Mouse (Mus musculus) kidney, postnatal 0 days (tissue): ENCODE results near the gene Olfr481. TPM values are rescaled to one million over a fixed set of nuclear protein-coding genes. Genes with fewer than 3 reads are reported as not detected.

ENCODE experiments used
- ATAC-seq: fragments of 200-750 bp; cut with Nextera tagmentation; replicated peaks from 2 replicates; pipeline ENCODE4 v1.8.0; 2017; ENCODE audit warnings: low read depth, moderate number of reproducible peaks, moderate TSS enrichment, moderate library complexity; ENCODE audit not compliant: low FRiP score
- DNase-seq: peaks from one replicate; pipeline ENCODE4 v3.0.0-alpha.2; 2016; ENCODE audit warnings: low spot score
- H3K27ac ChIP-seq: fragments of 300-500 bp; sonication (generic); 2 replicates; pipeline ENCODE4 v1.5.1; 2014; ENCODE audit warnings: mild to moderate bottlenecking
- H3K27me3 ChIP-seq: fragments of 300-500 bp; sonication (generic); 2 replicates; pipeline ENCODE4 v1.6.1; 2014; ENCODE audit warnings: low read length, mixed read lengths; ENCODE audit not compliant: insufficient read depth
- H3K36me3 ChIP-seq: fragments of 300-500 bp; sonication (generic); 2 replicates; pipeline ENCODE4 v1.6.1; 2014; ENCODE audit warnings: low read length, mixed read lengths; ENCODE audit not compliant: insufficient read depth
- H3K4me1 ChIP-seq: fragments of 300-500 bp; sonication (generic); replicated peaks from 2 replicates; pipeline ENCODE4 v1.6.1; 2014; ENCODE audit warnings: antibody characterized with exemption, low read length, mixed read lengths; ENCODE audit not compliant: insufficient read depth
- H3K4me2 ChIP-seq: fragments of 300-500 bp; sonication (generic); 2 replicates; pipeline ENCODE4 v1.6.1; 2014; ENCODE audit warnings: mild to moderate bottlenecking, low read length, moderate library complexity, mixed read lengths
- H3K4me3 ChIP-seq: fragments of 300-500 bp; sonication (generic); replicated peaks from 2 replicates; pipeline ENCODE4 v1.5.1; 2014; ENCODE audit warnings: low read depth, low read length
- H3K9ac ChIP-seq: fragments of 300-500 bp; sonication (generic); 2 replicates; pipeline ENCODE4 v1.6.1; 2014; ENCODE audit warnings: low read depth, low read length
- H3K9me3 ChIP-seq: fragments of 300-500 bp; sonication (generic); replicated peaks from 2 replicates; pipeline ENCODE4 v1.6.1; 2016; ENCODE audit warnings: low read length, inconsistent platforms, mixed read lengths
- CTCF ChIP-seq: IDR thresholded peaks from 2 replicates; pipeline ENCODE4 v1.5.1; 2016; ENCODE audit warnings: antibody characterized with exemption, low read depth, mild to moderate bottlenecking, moderate library complexity
- WGBS: fragments of 180-500 bp; shearing (Covaris S2); extraction: QIAGEN DNeasy Blood & Tissue Kit; methylation state at CpG from one replicate; pipeline ENCODE4 v1.1.7; 2014; 5-methylcytosine and 5-hydroxymethylcytosine counted together
- polyA plus RNA-seq: library from polyadenylated mRNA; unstranded; fragments of >200 nt; fragmentation: Nextera tagmentation; extraction: Ambion mirVana; gene quantifications from 2 replicates; pipeline ENCODE4 v1.2.1, GENCODE M21; 2015

The Olfr481 gene
- polyA plus RNA-seq, 1 experiment from 2014 or later: not detected

DNA sequence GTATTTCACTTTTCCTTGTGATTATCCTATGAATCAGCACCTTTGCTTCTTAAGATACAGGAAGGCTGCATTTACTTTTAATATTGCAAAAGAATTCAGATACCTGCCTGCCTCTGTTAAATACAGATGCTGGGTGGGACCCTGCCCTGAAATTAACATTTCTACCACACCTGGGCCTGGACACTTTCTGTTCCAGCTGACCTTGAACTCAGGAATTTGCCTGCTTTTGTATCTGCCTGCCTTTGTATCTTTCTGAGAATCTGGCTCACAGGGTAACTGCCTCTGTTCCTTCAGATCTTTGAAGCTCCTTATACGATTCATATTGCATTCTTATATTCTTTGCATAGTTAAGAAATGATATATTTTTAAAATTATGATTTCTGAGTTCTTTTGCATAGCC lies 41.8 kb downstream of the Olfr481 start:
- Histone ChIP-seq H3K9ac (no peak overlapping the region), H3K36me3 (no peaks in the 10 kb centered on the region), H3K27ac (no peak overlapping the region), H3K4me2 (no peak overlapping the region), H3K4me1 (no peaks in the 10 kb centered on the region), H3K9me3 (no peaks in the 10 kb centered on the region), H3K4me3 (no peak overlapping the region), H3K27me3 (no peaks in the 10 kb centered on the region)
- ATAC-seq (no peak), DNase-seq (no peak)
- no peak for TF ChIP-seq CTCF
- 66% methylated on average over 1 of the region's 1 CpGs for WGBS

GRCm38 (mm10) chr7:108127349-108127748 lies 47.7 kb downstream of the Olfr481 start, which contains the start of gene Olfr484:
TSS of gene Olfr484 (minus strand) at chr7:108127449.
- Histone ChIP-seq H3K4me1 (no peaks in the 10 kb centered on the region), H3K9ac (no peak within 1 kb of the TSS), H3K36me3 (no peaks in the 10 kb centered on the region), H3K4me3 (no peak within 1 kb of the TSS), H3K27ac (no peak within 1 kb of the TSS), H3K9me3 (no peaks in the 10 kb centered on the region), H3K27me3 (no peaks in the 10 kb centered on the region), H3K4me2 (no peak within 1 kb of the TSS)
- ATAC-seq (no peak), DNase-seq (no peak)
- TF ChIP-seq CTCF: no peak

Other genes starting within 250 kb of the Olfr481 start
- not detected in 2 replicates for gene Olfr470, start 232.4 kb upstream of the Olfr481 start, polyA plus RNA-seq
- gene Olfr472, start 182.0 kb upstream of the Olfr481 start, polyA plus RNA-seq: not detected in 2 replicates
- gene Olfr473, start 149.4 kb upstream of the Olfr481 start, polyA plus RNA-seq: not detected in 2 replicates
- not detected in 2 replicates for gene Olfr474, start 125.2 kb upstream of the Olfr481 start, polyA plus RNA-seq
- gene Olfr476, start 115.1 kb upstream of the Olfr481 start, polyA plus RNA-seq: not detected in 2 replicates
- not detected in 2 replicates for gene Olfr477, start 93.2 kb upstream of the Olfr481 start, polyA plus RNA-seq
- gene Olfr478, start 45.9 kb upstream of the Olfr481 start, polyA plus RNA-seq: not detected in 2 replicates
- gene Olfr479, start 29.2 kb upstream of the Olfr481 start, polyA plus RNA-seq: not detected in 2 replicates
- gene Olfr480, start 12.5 kb upstream of the Olfr481 start, polyA plus RNA-seq: not detected in 2 replicates
- 0.12 and 0.13 TPM in 2 replicates for gene Olfr482, start 17.7 kb downstream of the Olfr481 start, polyA plus RNA-seq
- not detected in 2 replicates for gene Olfr483, start 21.0 kb downstream of the Olfr481 start, polyA plus RNA-seq
- gene Olfr484, start 47.6 kb downstream of the Olfr481 start, polyA plus RNA-seq: not detected in 2 replicates
- gene Olfr485, start 80.0 kb downstream of the Olfr481 start, polyA plus RNA-seq: not detected in 2 replicates
- not detected in 2 replicates for gene Olfr486, start 92.9 kb downstream of the Olfr481 start, polyA plus RNA-seq
- gene Olfr487, start 134.8 kb downstream of the Olfr481 start, polyA plus RNA-seq: not detected in 2 replicates
- not detected in 2 replicates for gene Olfr488, start 178.5 kb downstream of the Olfr481 start, polyA plus RNA-seq
- not detected in 2 replicates for gene Olfr490, start 209.1 kb downstream of the Olfr481 start, polyA plus RNA-seq
- gene Olfr491, start 233.6 kb downstream of the Olfr481 start, polyA plus RNA-seq: not detected in 2 replicates
- not detected in 2 replicates for gene Olfr492, start 243.8 kb downstream of the Olfr481 start, polyA plus RNA-seq